Mouse (Mus musculus) kidney, embryonic 14.5 days (tissue): Measurements from ENCODE around the gene Fstl4. TPM values are rescaled to one million over a fixed set of nuclear protein-coding genes. Genes with fewer than 3 reads are reported as not detected.

Experiments used
- ATAC-seq: fragments of 200-750 bp; cut with Nextera tagmentation; 2 replicates; pipeline ENCODE4 v1.8.0; 2017; ENCODE audit warnings: moderate number of reproducible peaks, mild to moderate bottlenecking, moderate TSS enrichment, moderate library complexity; ENCODE audit not compliant: low FRiP score, low TSS enrichment
- H3K27ac ChIP-seq: fragments of 300-500 bp; sonication (generic); 2 replicates; pipeline ENCODE4 v1.5.1; 2014; ENCODE audit warnings: low read depth, mild to moderate bottlenecking, low read length, moderate library complexity, mixed read lengths
- H3K27me3 ChIP-seq: fragments of 300-500 bp; sonication (generic); 2 replicates; pipeline ENCODE4 v1.6.1; 2014; ENCODE audit warnings: mild to moderate bottlenecking, low read length; ENCODE audit not compliant: control insufficient read depth, insufficient read depth
- H3K36me3 ChIP-seq: fragments of 300-500 bp; sonication (generic); 2 replicates; pipeline ENCODE4 v1.6.1; 2014; ENCODE audit warnings: low read length, mixed read lengths; ENCODE audit not compliant: control insufficient read depth, insufficient read depth
- H3K4me1 ChIP-seq: fragments of 300-500 bp; sonication (generic); 2 replicates; pipeline ENCODE4 v1.6.1; 2014; ENCODE audit warnings: low read length, mixed read lengths; ENCODE audit not compliant: control insufficient read depth, insufficient read depth
- H3K4me2 ChIP-seq: fragments of 300-500 bp; sonication (generic); replicated peaks from 2 replicates; pipeline ENCODE4 v1.6.1; 2014; ENCODE audit warnings: low read depth, mild to moderate bottlenecking, low read length
- H3K4me3 ChIP-seq: fragments of 300-500 bp; sonication (generic); 2 replicates; pipeline ENCODE4 v1.5.1; 2014; ENCODE audit warnings: mild to moderate bottlenecking, low read length
- H3K9ac ChIP-seq: fragments of 300-500 bp; sonication (generic); 2 replicates; pipeline ENCODE4 v1.6.1; 2014; ENCODE audit warnings: low read depth, mild to moderate bottlenecking, low read length, moderate library complexity
- H3K9me3 ChIP-seq: fragments of 300-500 bp; sonication (generic); 2 replicates; pipeline ENCODE4 v1.6.1; 2016; ENCODE audit warnings: low read length; ENCODE audit not compliant: control insufficient read depth
- WGBS: fragments of 180-500 bp; shearing (Covaris S2); extraction: QIAGEN DNeasy Blood & Tissue Kit; methylation state at CpG from one replicate; pipeline ENCODE4 v1.1.7; 2014; 5-methylcytosine and 5-hydroxymethylcytosine counted together
- polyA plus RNA-seq: library from polyadenylated mRNA; unstranded; fragments of >200 nt; fragmentation: Nextera tagmentation; extraction: Ambion mirVana; gene quantifications from 2 replicates; pipeline ENCODE4 v1.2.1, GENCODE M21; 2014

The Fstl4 gene
- polyA plus RNA-seq, 1 experiment from 2014 or later = 1.6 TPM

- no peak overlapping the region for H3K9ac ChIP-seq
- H3K4me3 ChIP-seq = no peak overlapping the region
- no peaks in the 10 kb centered on the region for H3K27me3 ChIP-seq
- H3K9me3 ChIP-seq = no peaks in the 10 kb centered on the region
- 83% methylated on average over 7 of the region's 7 CpGs for WGBS
- H3K4me1 ChIP-seq = no peaks in the 10 kb centered on the region
- no peak overlapping the region for H3K27ac ChIP-seq
- ATAC-seq = no peak
- H3K36me3 ChIP-seq = no peaks in the 10 kb centered on the region
- no peak overlapping the region for H3K4me2 ChIP-seq
Observed at GRCm38 (mm10) chr11:53035414-53035813, 271.0 kb downstream of the Fstl4 start.

GRCm38 (mm10) chr11:53046850-53047249 is 282.4 kb downstream of the Fstl4 start:
- ATAC-seq = no peak
- H3K36me3 ChIP-seq = no peaks in the 10 kb centered on the region
- H3K27me3 ChIP-seq = no peaks in the 10 kb centered on the region
- no peak overlapping the region for H3K27ac ChIP-seq
- H3K9me3 ChIP-seq = no peaks in the 10 kb centered on the region
- no peaks in the 10 kb centered on the region for H3K4me1 ChIP-seq
- no peak overlapping the region for H3K9ac ChIP-seq
- WGBS = 65% methylated on average over 6 of the region's 6 CpGs
- H3K4me3 ChIP-seq = no peak overlapping the region
- H3K4me2 ChIP-seq = no peak overlapping the region

DNA sequence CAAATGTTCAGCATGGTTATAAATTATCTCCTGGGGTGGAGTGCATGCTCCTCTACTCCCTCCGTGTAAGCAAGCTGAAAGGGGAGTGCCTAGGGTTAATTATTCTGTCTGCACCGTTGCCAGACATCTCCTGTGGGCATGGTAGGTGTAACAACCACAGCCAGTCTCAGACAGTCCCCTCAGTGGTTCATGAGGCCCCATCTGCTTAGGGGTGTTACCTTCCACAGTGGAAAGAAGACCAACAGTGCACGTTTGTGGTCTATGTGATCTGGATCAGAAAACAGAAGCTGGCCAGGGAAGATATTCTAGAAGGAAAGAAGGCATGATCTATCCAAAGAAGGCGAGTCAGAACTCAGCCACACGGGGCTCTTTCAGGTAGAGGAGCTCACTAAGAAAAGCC is 289.7 kb downstream of the Fstl4 start:
- Histone ChIP-seq H3K4me2 (no peak overlapping the region), H3K27me3 (no peaks in the 10 kb centered on the region), H3K36me3 (no peaks in the 10 kb centered on the region), H3K27ac (no peak overlapping the region), H3K9me3 (no peaks in the 10 kb centered on the region), H3K9ac (no peak overlapping the region), H3K4me1 (peaks cover 10% of the 10 kb centered on the region), H3K4me3 (no peak overlapping the region)
- WGBS = 41% methylated on average over 5 of the region's 5 CpGs
- ATAC-seq = no peak

DNA sequence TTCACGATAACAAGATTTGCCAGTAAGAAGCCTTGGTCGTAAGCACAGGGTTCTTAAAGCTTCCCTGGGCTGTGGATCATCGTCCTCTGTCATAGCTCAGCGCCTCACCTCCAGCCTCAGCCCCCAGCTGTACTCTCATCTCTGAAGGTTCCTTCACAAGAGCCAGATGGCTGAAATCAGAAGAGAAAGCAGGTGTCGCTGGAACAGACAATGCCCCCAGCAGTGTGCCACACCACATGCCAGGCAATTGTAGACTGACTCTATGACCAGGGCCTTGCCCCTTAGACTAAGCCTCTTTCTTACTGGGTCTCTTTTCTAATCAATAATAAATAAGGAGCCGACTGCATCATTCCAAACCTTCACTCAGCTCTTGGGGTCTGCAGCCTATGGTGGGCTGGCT is 291.5 kb downstream of the Fstl4 start:
- peaks cover 13% of the 10 kb centered on the region for H3K4me1 ChIP-seq
- no peaks in the 10 kb centered on the region for H3K9me3 ChIP-seq
- no peak overlapping the region for H3K4me3 ChIP-seq
- no peaks in the 10 kb centered on the region for H3K27me3 ChIP-seq
- no peaks in the 10 kb centered on the region for H3K36me3 ChIP-seq
- H3K4me2 ChIP-seq = no peak overlapping the region
- WGBS = 82% methylated on average over 6 of the region's 6 CpGs
- no peak overlapping the region for H3K27ac ChIP-seq
- ATAC-seq = no peak
- no peak overlapping the region for H3K9ac ChIP-seq

GRCm38 (mm10) chr11:53056781-53057180 is 292.3 kb downstream of the Fstl4 start:
- H3K27ac ChIP-seq = no peak overlapping the region
- no peak overlapping the region for H3K4me2 ChIP-seq
- H3K9ac ChIP-seq = no peak overlapping the region
- WGBS = 76% methylated on average over 6 of the region's 6 CpGs
- H3K27me3 ChIP-seq = no peaks in the 10 kb centered on the region
- no peaks in the 10 kb centered on the region for H3K36me3 ChIP-seq
- no peak overlapping the region for H3K4me3 ChIP-seq
- ATAC-seq = no peak
- H3K4me1 ChIP-seq = peaks cover 15% of the 10 kb centered on the region
- H3K9me3 ChIP-seq = no peaks in the 10 kb centered on the region

- peaks cover 15% of the 10 kb centered on the region for H3K4me1 ChIP-seq
- no peaks in the 10 kb centered on the region for H3K9me3 ChIP-seq
- ATAC-seq = peak; percentile 59; the same call in 1 of the 2 replicates
- no peaks in the 10 kb centered on the region for H3K27me3 ChIP-seq
- WGBS = 61% methylated on average over 17 of the region's 17 CpGs
- H3K36me3 ChIP-seq = no peaks in the 10 kb centered on the region
- no peak overlapping the region for H3K4me3 ChIP-seq
- 0 out of 2 replicates have a peak overlapping the region, but pooled peaks have one; percentile 21 for H3K4me2 ChIP-seq
- H3K9ac ChIP-seq = no peak overlapping the region
- no peak overlapping the region for H3K27ac ChIP-seq
Observed at GRCm38 (mm10) chr11:53057821-53058553, 293.6 kb downstream of the Fstl4 start.

DNA sequence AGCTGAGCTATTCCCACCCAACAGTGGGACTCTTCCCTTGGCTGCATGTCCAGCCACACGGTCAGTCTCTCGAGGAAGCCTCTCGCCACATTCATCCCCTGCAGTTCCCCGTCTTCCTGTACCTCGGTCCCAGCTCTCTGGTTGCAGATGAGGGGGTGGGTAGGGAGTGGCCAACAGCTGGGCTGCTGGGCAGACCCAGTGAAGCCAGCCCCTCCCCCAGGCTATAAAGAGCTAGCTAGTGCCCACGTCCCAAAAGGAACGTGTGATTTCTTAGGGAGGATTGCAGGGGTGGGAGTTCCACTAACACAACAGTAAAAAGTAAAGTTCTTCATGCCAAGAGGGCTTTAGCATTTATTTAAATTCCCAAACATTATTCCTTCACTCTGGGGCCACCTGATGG is 294.1 kb downstream of the Fstl4 start:
- WGBS = 3% methylated on average over 7 of the region's 7 CpGs
- H3K4me2 ChIP-seq = 0 out of 2 replicates have a peak overlapping the region, but pooled peaks have one; percentile 21

GRCm38 (mm10) chr11:53067699-53068478 is 303.5 kb downstream of the Fstl4 start:
- Histone ChIP-seq H3K4me3 (no peak overlapping the region), H3K9ac (no peak overlapping the region), H3K4me2 (no peak overlapping the region), H3K4me1 (no peaks in the 10 kb centered on the region), H3K36me3 (no peaks in the 10 kb centered on the region), H3K9me3 (no peaks in the 10 kb centered on the region), H3K27ac (no peak overlapping the region), H3K27me3 (no peaks in the 10 kb centered on the region)
- 59% methylated on average over 14 of the region's 14 CpGs for WGBS
- ATAC-seq = no peak

More for the DNA sequence above, 294.1 kb downstream of the Fstl4 start:
- H3K9me3 ChIP-seq = no peaks in the 10 kb centered on the region
- no peak for ATAC-seq
- H3K4me1 ChIP-seq = peaks cover 15% of the 10 kb centered on the region
- H3K36me3 ChIP-seq = no peaks in the 10 kb centered on the region
- no peaks in the 10 kb centered on the region for H3K27me3 ChIP-seq
- no peak overlapping the region for H3K4me3 ChIP-seq
- no peak overlapping the region for H3K9ac ChIP-seq
- no peak overlapping the region for H3K27ac ChIP-seq

DNA sequence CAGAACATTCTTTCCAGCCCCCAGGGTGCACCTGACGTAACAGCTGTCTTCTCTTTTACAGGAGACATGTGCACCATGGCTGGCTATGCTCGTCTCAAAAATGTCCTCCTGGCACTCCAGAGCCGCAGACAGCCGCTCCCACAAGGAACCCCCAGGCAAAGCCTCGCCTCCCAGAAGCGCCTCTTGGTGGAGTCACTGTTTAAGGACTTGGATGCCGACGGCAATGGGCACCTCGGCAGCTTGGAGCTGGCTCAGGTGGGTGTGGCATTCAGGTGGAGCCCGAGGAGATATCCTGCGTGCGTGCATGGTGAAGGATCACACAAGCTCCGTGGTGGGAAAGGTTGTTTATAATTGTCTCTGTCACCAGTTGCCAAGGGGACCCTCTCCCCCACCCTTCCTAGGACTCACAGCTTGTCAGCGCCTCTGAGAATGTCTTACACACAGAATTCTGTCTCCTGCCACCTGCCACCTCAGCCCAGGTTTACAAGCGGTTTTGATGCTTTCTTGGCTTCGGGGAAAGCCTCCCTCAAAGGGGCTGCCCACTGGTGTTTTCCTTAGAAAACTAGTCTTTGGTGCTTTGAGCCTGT is 304.1 kb downstream of the Fstl4 start:
- no peaks in the 10 kb centered on the region for H3K9me3 ChIP-seq
- H3K4me3 ChIP-seq = no peak overlapping the region
- H3K4me2 ChIP-seq = no peak overlapping the region
- WGBS = 69% methylated on average over 16 of the region's 16 CpGs
- ATAC-seq = no peak
- no peak overlapping the region for H3K27ac ChIP-seq
- H3K36me3 ChIP-seq = no peaks in the 10 kb centered on the region
- H3K9ac ChIP-seq = no peak overlapping the region
- H3K4me1 ChIP-seq = no peaks in the 10 kb centered on the region
- H3K27me3 ChIP-seq = no peaks in the 10 kb centered on the region
